Mouse (Mus musculus) mouse trophoblast stem cell (cell line): ENCODE measurements around the gene Lancl3.
"Not testable (repeated sequence)": the region's sequence is repeated elsewhere in the genome, so short reads cannot be mapped to it uniquely, and the experiment has no call there.

ENCODE experiments used
- in situ Hi-C, 2 experiments: fragments of 300-500 bp; cut with MseI, MboI; formaldehyde crosslinking; loops; 2 replicates in 1 of 2; 3 replicates in 1 of 2; pipeline ENCODE4 v1.15.1; 2025

Gene Lancl3

DNA sequence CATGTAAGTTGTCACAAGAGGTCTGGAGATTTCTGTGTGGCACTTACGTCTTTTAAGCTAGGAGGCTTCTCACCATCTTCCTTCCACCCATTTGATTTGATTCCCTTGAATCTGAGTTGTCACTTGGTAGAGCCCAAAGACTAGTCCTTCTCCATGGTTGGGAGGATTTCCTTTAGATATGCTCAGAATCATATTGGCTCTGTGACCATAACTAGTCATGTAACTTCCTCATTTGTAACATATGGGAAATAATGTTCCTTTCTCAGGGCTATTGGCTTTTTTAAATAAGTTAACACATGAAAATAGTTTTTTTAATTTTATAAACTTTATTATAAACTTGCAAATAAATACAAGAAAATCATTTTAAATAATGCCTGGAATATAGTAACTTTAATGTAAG is 59.6 kb downstream of the Lancl3 start:
- in situ Hi-C loops = no loop called here

DNA sequence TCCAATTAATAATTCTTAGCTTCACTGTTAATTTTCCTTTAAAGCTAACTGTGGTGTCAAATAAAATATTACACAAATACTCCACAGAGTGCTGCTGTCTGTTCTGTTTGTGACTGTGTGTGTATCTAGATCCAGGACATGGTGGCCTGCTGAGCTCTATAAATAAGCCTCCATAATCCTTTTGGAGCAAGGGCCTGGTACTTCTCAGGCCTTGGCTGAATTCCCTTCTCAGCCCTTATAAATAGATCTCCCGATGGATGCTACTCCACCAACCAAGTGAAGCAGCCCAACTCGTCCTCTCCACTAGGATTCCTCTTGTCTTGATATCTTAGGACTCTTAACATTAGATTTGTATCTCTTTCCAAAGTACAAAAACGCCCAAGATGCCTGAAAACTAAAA is 71.4 kb downstream of the Lancl3 start:
- in situ Hi-C loops = no loop called here

DNA sequence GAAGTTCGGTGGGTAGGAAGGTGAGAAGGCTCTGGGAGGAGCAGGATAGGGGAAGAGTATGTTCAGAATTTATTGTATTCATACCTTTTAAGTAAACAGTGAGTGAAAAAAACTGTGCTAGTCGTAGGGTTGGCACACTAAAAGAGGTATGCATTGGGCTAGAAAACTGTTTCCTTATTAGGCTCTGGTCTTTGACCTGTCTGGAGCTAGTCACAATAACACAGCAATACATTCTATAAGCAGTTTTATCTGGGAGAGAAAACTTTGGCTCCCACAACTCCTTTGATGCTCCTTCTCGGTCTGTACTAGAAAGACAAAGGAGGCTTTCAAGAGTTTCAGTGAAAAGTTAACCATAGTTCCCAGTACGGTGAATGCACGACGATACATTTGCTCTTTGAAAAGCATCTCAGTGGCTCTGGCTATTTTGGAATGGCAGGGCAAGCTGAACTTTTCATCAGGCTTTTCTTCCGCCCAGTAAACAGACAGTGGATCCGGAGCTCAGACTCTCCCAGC is 72.3 kb downstream of the Lancl3 start:
- in situ Hi-C loops = no loop called here

DNA sequence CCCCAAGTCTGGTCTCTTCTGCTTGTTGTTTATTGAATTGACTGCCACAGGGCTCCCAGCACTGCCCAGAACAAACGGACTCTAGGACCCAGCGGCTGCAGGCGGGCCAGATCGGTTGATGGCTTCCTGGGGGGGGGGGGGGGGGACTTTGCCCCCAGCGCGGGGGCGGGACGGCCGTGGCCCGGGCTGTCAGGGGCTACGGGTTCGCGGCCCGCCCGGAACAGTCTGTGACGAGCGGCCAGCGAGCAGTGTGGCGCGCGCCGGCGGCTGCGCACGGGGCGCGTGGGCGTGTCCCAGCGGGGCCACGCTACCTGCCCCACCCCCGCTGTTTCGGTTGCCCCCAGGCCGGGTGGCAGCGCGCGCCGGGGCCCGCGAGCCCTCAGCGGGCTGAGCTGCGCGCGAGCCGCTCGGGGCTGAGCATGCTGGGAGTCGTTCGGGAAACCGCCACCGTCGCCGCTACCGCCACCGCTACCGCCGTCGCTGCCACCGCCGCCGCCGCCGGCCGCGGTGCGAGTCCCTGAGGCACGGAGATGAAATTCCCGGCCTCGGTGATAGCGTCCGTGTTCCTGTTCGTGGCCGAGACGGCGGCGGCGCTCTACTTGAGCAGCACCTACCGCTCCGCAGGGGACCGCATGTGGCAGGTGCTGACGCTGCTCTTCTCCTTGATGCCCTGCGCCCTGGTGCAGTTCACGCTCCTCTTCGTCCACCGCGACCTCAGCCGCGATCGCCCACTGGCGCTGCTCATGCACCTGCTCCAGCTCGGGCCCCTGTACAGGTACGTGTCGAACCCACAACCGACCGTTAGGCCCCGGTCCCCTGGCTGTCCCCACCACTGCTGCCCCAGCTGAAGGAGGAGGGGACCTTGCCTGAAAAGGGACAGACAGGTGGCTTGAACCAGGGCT is 73.0 kb downstream of the Lancl3 start, which contains the start of gene Xk:
Gene Xk (plus strand): TSS at position 297 of the 902 bp plus-strand sequence.
- in situ Hi-C loops = no loop called here

DNA sequence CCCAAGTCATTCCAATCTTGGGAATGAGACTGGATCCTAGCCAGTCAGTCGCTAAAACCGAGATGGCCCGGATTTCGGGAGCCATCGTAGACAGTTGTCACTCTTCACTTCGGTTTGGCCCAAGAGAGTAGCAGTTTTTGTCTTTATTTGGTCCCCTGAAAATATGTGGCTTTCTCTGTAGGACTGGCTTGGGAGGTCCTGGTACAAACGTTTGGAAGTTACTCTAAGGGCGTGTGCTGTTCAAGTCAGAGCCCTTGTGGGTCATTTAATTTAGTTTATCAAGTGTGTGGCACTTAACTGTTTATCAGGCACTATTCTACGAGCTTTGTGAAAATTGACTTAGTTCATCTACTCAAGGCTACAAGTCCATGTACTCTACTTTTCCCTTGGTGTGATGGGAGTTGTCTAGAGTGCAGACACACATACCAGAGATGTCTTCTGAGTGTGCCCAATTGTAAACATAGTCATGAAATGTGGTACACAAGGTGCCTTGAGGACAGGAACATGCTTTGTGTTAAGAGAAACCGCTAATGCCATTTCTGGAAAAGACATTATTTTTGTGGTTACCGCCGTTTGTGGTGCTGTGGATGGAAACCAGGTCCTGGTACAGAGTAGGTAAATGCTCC is 73.8 kb downstream of the Lancl3 start:
- in situ Hi-C loops = no loop called here

DNA sequence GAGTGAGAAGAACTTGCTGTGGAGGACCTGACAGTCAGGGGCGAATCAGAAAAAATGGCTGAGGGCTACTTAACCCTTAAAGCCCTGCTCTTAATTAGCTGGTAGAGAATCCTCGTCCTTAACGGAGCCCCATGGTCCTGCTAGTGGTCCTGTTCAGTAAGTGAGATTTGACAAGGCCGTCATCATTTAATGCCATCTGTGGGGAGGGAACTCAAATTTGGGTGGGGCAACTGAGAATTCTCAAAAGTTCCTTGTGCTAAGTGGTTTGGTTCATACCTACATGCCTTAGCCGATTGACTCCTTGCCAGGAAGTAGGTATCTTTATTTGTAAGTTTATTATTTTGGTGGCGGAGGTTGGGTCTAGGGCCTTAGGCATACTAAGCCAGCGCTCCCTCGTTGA is 74.6 kb downstream of the Lancl3 start:
- in situ Hi-C loops = no loop called here

DNA sequence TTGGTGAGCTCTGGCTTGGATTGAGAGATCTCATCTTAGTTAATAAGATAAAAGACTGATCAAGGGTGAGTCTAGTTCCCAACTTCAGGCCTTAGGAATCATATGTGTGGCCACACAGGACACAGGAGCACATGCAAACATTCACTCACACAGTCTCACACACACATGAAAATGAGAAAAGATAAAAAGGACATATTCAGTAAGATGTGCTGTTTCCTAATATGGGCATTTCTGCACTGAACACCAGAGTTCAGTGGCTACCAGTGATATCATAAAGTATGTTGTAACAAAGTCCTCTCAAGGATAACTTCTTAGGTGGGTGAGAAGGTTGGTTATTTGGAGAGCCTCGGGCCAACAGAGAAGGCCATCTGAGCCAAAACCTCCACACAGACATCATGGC is 83.8 kb downstream of the Lancl3 start, which contains the start of gene H2al1m:
Gene H2al1m (plus strand): TSS at position 301 of the 400 bp plus-strand sequence.
- in situ Hi-C loops = not testable (repeated sequence)

DNA sequence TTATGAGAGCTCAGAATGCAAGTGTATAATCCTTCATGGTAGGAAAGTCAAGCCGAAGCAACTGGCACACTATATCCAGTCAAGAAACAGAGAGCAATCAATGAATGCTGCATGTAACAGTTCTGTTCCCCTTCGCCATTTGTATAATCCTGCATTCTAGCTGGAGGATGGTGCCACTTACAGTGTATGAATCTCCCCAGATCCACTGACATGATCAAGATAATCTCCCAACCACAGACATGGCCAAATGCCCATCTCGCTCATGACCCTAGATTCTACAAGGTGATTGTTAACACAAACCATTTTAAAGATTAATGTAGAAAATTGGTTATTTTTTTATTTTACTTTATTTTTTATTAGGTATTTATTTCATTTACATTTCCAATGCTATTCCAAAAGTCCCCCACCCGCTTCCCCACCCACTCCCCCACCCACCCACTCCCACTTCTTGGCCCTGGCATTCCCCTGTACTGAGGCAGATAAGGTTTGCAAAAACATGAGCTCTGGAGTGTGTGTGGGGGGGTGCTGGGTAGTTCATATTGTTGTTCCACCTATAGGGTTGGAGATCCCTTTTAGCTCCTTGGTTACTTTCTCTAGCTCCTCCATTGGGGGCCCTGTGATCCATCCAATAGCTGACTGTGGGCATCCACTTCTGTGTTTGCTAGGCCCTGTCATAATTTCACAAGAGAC is 93.6 kb downstream of the Lancl3 start:
- in situ Hi-C loops = not testable (repeated sequence)

DNA sequence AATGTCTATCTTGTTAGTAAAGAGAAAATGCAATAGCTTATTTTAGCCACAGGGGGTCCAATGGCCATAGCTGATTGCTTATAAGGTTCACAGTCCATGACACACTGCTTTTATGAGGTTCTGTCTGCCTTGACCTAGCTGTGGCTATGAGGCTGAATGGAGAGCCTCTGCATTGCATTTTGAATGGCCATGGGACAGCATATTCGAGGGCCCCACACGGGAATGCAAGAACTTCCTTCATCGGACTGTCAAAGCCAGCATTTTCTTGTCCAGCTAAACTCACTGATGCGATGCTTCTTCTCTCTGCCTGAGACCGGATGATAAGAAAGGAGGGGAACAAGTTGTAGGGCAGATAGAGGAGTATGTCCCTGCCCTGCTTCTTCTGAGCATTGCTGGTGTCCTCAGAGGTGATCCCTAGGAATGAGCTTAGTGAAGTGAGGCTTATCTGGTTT is 98.7 kb downstream of the Lancl3 start:
- in situ Hi-C loops = no loop called here

DNA sequence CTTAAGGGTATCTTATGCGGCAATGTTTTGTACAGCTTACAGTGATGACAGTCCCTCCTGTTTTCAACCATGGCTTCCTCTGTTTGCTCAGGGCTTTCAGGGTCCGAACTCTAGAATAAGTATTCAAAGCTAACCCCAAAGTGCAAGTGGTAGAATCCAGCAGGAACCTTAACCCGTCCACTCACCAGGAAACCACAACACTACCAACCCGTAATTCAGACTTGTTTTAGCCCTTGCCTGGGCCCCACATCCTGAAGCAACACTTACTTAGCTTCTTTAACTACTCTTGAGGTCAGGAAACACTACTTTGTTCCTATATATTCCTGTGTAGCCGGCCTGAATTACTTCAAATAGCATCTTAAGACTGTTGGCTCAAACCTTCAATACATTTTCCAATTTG is 103.1 kb downstream of the Lancl3 start:
- in situ Hi-C loops = no loop called here

DNA sequence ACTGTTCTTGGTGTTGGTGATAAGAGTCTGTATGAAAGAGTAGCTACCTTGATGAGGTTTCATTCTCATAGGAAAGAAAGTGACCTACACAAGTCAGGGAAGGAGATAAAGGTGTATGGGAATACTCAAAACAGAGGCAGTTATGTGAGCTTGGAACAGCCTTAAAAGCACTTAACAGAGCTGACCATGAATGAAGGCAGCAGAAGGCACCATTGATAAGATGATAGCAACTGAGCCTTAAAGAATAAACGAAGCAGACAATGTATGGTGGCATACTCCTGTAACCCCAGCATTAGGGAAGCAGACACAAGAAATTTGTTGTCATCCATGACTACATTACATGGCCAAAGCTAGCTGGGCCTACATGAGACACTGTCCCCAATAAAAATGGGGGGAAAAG is 103.8 kb downstream of the Lancl3 start:
- in situ Hi-C loops = no loop called here

DNA sequence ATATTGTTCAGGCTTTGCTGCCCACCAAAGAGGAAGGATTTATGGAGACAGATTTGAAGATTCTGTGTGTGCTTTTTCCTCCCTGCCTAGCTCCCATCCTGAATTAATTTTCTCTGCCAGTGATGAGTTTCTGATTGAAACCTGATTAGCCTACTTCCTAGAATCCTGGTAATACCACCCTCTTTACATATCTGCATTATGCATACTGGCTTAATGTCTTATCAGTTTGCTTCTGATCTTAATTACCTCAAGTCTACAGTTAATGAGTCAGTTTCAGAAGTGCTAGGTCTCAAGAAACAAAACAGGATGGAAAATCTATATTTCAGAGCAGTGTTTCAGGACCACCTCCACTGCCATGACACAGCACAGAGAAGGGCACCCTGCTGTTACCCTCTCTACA is 116.8 kb downstream of the Lancl3 start:
- in situ Hi-C loops = not testable (repeated sequence)
